Mouse (Mus musculus) thymus, adult 2 months (tissue): Measurements from ENCODE around the gene Hs3st3a1.

Experiments
- CTCF ChIP-seq: fragments of 200-500 bp; IDR thresholded peaks from 2 replicates; pipeline ENCODE4 v1.5.1; 2012; ENCODE audit warnings: mild to moderate bottlenecking, control low read depth, low read length, moderate library complexity, borderline replicate concordance; ENCODE audit not compliant: control insufficient read depth, poor library complexity, insufficient read depth; ENCODE audit errors: extremely low read depth
- POLR2A ChIP-seq: fragments of 200-500 bp; IDR thresholded peaks from 2 replicates; pipeline ENCODE4 v1.6.1; 2012; ENCODE audit warnings: mild to moderate bottlenecking, low read length, control low read depth, moderate library complexity; ENCODE audit not compliant: control insufficient read depth, poor library complexity, insufficient read depth; ENCODE audit errors: extremely low read depth

GRCm38 (mm10) chr11:64523993-64524570 lies 89.0 kb downstream of the Hs3st3a1 start:
- TF ChIP-seq CTCF (no peak), POLR2A (no peak)
